Mouse (Mus musculus) 3134 (cell line): ENCODE data around the gene Itih5.
A peak's percentile ranks its signal among the peaks of the same experiment; 100 is the strongest.

ENCODE experiments used
- DNase-seq: peaks from one replicate; pipeline ENCODE4 v3.0.0-alpha.2; 2011; ENCODE audit warnings: low spot score; ENCODE audit not compliant: insufficient read length; ENCODE audit errors: extremely low read depth

Itih5 gene

GRCm38 (mm10) chr2:10166635-10167034 is 13.3 kb downstream of the Itih5 start:
- no peak for DNase-seq

GRCm38 (mm10) chr2:10167283-10167682 is 13.9 kb downstream of the Itih5 start:
- DNase-seq = no peak

- peak; percentile 21 for DNase-seq
Observed at GRCm38 (mm10) chr2:10168016-10168415, 14.6 kb downstream of the Itih5 start.

- no peak for DNase-seq
Observed at GRCm38 (mm10) chr2:10169991-10170390, 16.6 kb downstream of the Itih5 start.

- no peak for DNase-seq
Observed at GRCm38 (mm10) chr2:10193553-10193952, 40.2 kb downstream of the Itih5 start.

- no peak for DNase-seq
Observed at GRCm38 (mm10) chr2:10195162-10195561, 41.8 kb downstream of the Itih5 start.

- DNase-seq = no peak
Observed at GRCm38 (mm10) chr2:10199326-10199725, 46.0 kb downstream of the Itih5 start.

- DNase-seq = no peak
Observed at GRCm38 (mm10) chr2:10200736-10201285, 47.4 kb downstream of the Itih5 start.

GRCm38 (mm10) chr2:10204301-10204700 is 50.9 kb downstream of the Itih5 start:
- no peak for DNase-seq

GRCm38 (mm10) chr2:10213468-10213867 is 60.1 kb downstream of the Itih5 start:
- DNase-seq = no peak

GRCm38 (mm10) chr2:10215876-10216565 is 62.6 kb downstream of the Itih5 start:
- DNase-seq = no peak

- DNase-seq = no peak
Observed at GRCm38 (mm10) chr2:10216566-10217247, 63.3 kb downstream of the Itih5 start.

- no peak for DNase-seq
Observed at GRCm38 (mm10) chr2:10221862-10222261, 68.5 kb downstream of the Itih5 start.

GRCm38 (mm10) chr2:10226907-10227306 is 73.5 kb downstream of the Itih5 start:
- no peak for DNase-seq

GRCm38 (mm10) chr2:10231971-10232370 is 78.6 kb downstream of the Itih5 start:
- no peak for DNase-seq

- DNase-seq = no peak
Observed at GRCm38 (mm10) chr2:10236554-10236953, 83.2 kb downstream of the Itih5 start.

GRCm38 (mm10) chr2:10242970-10243369 is 89.6 kb downstream of the Itih5 start:
- DNase-seq = no peak

- DNase-seq = peak; percentile 48
Observed at GRCm38 (mm10) chr2:10250441-10250840, 97.1 kb downstream of the Itih5 start.

GRCm38 (mm10) chr2:10250926-10251325 is 97.6 kb downstream of the Itih5 start:
- no peak for DNase-seq

GRCm38 (mm10) chr2:10251466-10251865 is 98.1 kb downstream of the Itih5 start:
- no peak for DNase-seq

- DNase-seq = no peak
Observed at GRCm38 (mm10) chr2:10252016-10252415, 98.6 kb downstream of the Itih5 start.

- no peak for DNase-seq
Observed at GRCm38 (mm10) chr2:10253351-10253750, 100.0 kb downstream of the Itih5 start.
